Mouse (Mus musculus) fat pad, adult 2 months (tissue): Measurements from ENCODE around the gene Olfr98.
A peak's percentile ranks its signal among the peaks of the same experiment; 100 is the strongest.
"Not testable (repeated sequence)": the region's sequence is repeated elsewhere in the genome, so short reads cannot be mapped to it uniquely, and the experiment has no call there.

ENCODE experiments used
- DNase-seq: peaks from one replicate; pipeline ENCODE4 v3.0.0-alpha.2; 2011; ENCODE audit warnings: low read depth, low spot score; ENCODE audit errors: extremely low read depth

Gene Olfr98

GRCm38 (mm10) chr17:37263626-37264025 is at the start of gene Olfr98:
Olfr98 (minus strand) TSS chr17:37263749.
- DNase-seq: no peak

GRCm38 (mm10) chr17:37310146-37310699 is 46.7 kb upstream of the Olfr98 start:
- DNase-seq: no peak

DNA sequence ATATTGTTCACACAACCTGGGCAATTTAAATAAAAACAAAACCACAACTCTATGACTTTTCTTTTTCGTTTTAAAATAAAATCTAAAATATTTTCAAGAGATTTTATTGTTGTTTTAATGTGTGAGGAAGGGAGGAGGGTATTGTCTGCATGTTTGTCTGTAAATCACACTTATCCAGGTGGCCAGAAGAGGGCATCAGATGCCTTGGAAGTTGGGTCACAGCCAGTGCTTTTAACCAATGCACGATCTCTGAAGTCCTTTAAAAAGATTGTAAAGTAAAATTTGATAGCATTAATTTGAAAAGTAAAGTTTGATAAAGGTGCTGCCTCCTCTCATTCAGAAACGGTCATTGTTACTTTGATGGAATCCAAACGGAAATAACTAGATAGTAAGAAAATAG is 44.9 kb upstream of the Olfr98 start:
- DNase-seq: no peak

- DNase-seq: no peak
Measured at GRCm38 (mm10) chr17:37304213-37304612, 40.7 kb upstream of the Olfr98 start, which contains the start of gene Olfr101. Olfr101 (minus strand) TSS chr17:37304313.

DNA sequence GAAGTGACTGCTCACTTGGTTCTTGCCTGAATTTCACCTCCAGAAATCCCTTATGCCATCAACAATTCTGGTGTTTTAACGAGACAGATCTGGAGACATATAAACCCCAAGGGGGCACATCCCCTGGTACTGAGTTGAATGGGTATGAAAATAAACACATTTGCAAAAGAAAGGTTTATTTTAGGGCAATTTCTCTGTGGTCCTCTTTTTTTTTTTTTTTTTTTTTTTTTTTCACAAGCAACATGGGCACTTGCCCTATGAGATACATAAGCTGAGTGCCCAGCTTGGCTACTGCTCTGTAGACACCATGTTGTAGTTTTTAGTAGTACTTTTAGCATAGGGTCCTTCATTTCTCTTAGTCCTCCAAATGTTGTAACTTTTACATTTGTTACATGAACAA is 19.8 kb upstream of the Olfr98 start, which contains the start of gene Olfr99:
Gene Olfr99 (minus strand): TSS at position 101 of the 400 bp plus-strand sequence.
- no peak for DNase-seq

- DNase-seq: no peak
Measured at GRCm38 (mm10) chr17:37280331-37280730, 16.8 kb upstream of the Olfr98 start.

DNA sequence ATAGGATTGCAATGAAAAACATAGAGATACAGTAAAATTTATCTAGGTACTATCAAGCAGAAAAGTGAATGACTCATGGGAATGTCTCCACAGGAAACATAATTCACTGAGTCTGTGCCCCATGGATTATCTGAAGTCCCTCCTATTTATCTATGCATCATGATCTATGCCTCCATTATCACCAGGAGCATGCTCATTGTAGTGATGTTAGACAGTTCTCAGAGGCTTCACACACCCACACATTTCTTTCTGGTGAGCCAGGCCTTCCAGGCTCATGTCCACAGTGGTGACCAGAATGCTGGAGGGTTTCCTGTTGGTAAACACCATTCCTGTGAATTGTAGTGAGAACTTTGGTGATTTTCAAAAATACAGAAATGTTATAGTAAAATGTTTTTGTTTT is 13.0 kb upstream of the Olfr98 start:
- no peak for DNase-seq

DNA sequence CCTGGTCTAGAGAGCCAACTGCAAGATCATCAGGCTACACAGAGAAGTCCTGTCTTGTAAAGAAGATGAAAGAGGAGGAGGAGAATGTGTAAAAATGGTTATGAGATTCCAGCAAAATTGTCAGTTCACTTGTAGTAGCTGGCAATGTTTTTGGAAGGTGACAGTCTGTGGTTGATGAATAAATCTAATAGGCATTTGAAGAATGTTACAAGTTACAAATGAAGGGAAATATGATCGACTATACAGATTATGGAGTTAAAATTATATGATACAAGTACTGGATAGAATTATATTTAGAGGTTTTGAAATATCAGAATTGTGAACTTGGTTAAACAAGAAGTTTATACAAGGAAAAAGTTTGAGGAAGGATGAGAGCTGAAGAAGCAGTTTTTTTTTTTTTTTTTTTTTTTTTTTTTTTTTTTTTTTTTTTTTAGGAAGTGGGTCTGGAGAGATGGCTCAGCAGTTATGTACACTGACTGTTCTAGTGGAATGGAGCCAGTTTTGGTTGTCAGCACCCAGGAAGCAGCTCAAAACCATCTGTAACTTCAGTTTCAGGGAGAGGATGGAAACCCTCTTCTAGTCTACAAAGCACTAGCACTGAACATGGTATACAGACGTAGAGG is 12.2 kb upstream of the Olfr98 start:
- DNase-seq: no peak

DNA sequence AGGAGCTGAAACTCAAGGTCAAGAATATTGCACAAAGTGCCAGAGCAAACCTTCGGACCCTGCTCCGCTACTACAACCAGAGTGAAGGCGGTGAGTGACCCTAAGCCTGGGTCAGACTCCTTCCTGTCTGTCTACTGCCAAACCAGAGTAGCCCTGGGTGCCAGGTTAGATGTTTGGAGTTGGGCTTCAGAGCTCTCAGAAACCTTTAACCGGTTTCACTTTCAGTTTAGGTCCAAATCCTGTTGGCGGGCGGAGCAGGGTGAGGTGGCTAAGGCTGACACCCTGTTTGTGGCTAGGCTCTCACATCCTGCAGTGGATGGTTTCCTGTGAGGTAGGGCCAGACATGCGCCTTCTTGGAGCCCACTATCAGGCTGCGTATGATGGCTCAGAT is 7.1 kb upstream of the Olfr98 start:
- DNase-seq: no peak

DNA sequence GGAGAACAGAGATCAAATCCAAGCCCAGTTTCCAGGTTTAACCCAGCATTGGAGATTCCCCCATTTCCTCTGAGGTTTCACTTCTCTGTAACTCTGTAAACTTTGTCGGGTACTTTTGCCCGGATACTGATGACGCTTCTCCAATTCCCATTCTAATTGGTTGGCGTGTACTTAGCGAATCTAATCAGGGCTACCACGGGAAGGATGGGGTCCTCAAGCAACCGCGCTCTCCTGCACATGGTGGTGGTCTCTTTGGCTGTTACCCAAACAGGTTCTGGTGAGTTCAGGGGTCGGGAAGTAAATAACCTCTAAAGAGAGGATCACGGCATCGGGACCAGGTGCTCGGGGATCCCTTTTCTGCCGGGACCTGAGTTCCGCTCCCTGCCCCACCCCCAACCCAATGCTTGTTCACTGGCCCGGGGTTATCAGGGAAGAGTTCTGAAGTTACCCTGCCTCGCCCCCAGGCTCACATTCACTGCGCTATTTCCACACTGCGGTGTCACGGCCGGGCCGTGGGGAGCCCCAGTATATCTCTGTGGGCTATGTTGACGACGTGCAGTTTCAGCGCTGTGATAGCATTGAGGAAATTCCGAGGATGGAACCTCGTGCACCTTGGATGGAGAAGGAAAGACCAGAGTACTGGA is 6.6 kb upstream of the Olfr98 start, which contains the start of gene H2-M3:
Gene H2-M3 (plus strand): TSS at position 163 of the 644 bp plus-strand sequence.
- peak; percentile 1 for DNase-seq

GRCm38 (mm10) chr17:37250544-37250943 is 13.0 kb downstream of the Olfr98 start:
- DNase-seq: no peak

GRCm38 (mm10) chr17:37249460-37249859 is 14.1 kb downstream of the Olfr98 start:
- DNase-seq: no peak

- DNase-seq: no peak
Measured at GRCm38 (mm10) chr17:37246715-37247114, 16.8 kb downstream of the Olfr98 start.

- DNase-seq: no peak
Measured at GRCm38 (mm10) chr17:37242198-37242597, 21.4 kb downstream of the Olfr98 start.

DNA sequence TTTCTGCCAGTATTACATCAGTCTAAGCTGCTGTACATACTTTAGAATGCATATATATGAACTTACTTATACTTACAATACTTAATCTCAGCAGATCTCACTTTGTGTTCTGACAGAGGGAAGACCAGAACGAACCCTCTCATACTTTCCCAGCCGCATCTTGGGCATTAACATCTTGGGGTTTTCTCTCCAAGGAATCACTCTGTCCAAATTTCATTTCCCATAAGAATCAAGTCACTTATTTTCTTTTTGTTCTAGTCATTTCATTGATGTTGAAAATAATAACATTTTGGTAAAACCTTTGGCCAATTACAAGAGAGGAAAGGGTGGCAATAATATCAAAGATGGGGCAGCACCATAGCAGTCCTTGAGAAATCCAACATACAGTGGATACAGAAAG is 26.3 kb downstream of the Olfr98 start, which contains the start of gene Olfr97:
Gene Olfr97 (minus strand): TSS at position 101 of the 400 bp plus-strand sequence.
- DNase-seq: not testable (repeated sequence)

GRCm38 (mm10) chr17:37221879-37222278 is 41.7 kb downstream of the Olfr98 start:
- DNase-seq: no peak

- DNase-seq: no peak
Measured at GRCm38 (mm10) chr17:37219846-37220245, 43.7 kb downstream of the Olfr98 start, which contains the start of gene Olfr96. Olfr96 (plus strand) TSS chr17:37220146.

- DNase-seq: no peak
Measured at GRCm38 (mm10) chr17:37218486-37218885, 45.1 kb downstream of the Olfr98 start.

DNA sequence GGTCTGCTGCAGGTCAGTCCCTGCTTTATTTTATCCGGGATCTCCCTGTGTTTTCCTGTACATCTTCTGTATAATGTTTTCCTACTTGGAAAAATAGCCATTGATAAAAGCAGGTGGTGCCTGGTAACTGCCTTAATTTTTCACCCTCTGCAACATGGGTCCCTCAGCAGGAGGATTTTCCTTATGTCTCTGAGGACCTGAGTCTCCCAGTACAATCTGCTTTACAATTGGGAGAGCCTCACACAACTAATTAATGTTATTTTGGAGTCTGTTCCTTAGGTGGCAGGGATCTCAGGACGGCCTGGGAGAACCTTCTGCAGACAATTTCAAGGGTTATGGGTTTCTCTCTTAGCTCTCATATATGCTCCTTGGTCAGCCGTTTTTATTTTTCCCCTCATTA is 50.5 kb downstream of the Olfr98 start, which contains the start of gene Olfr95:
Gene Olfr95 (minus strand): TSS at position 101 of the 400 bp plus-strand sequence.
- no peak for DNase-seq
